Mouse (Mus musculus): ENCODE results near the gene Srek1. TPM values are rescaled to one million over a fixed set of nuclear protein-coding genes. Genes with fewer than 3 reads are reported as not detected.

Gene Srek1
- total and polyA plus RNA-seq, 2 experiments from 2014 or later, result 23.1 to 47.8 TPM

DNA sequence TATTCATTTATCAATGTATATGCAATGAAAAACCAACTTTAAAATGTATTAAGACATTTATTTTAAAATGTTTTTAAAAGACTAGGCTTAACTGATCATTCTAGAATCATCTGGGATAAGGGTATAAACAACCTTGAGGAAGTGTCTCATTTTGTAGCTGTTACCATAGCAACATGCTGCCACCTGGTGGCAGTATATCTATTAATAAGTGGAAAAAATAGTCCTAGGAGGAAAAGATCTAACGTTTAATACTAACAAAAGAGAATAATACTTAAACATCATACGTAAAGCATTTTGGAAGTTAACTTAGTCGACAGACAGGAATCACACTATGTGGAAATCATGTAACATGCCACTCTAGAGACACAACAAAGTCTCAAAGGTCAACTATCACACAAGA, 23.0 kb downstream of the Srek1 start:
- Histone ChIP-seq H3K27me3 (ENCODE audit: insufficient read depth, low read length) (no peaks in the 10 kb centered on the region), H3K9ac (replicated peaks; ENCODE audit: low read length, poor library complexity, severe bottlenecking) (no peak overlapping the region), H3K27ac (ENCODE audit: low read depth, low read length) (no peak overlapping the region), H3K4me1 (ENCODE audit: insufficient read depth, low read length) (no peaks in the 10 kb centered on the region), H3K36me3 (ENCODE audit: insufficient read depth, low read length) (peaks cover 39% of the 10 kb centered on the region), H3K4me3 (ENCODE audit: low read depth, low read length) (no peak overlapping the region), H3K4me2 (ENCODE audit: low read depth, low read length, poor library complexity, severe bottlenecking) (no peak overlapping the region), H3K9me3 (ENCODE audit: low read length) (no peaks in the 10 kb centered on the region)
- no peak for ATAC-seq (ENCODE audit: low FRiP score)
- DNase-seq (ENCODE audit: low spot score), result peak; percentile 81
- TF ChIP-seq CTCF (IDR thresholded peaks at IDR 0.05), result peak; percentile 80
- 39% methylated on average over 3 of the region's 3 CpGs for WGBS

DNA sequence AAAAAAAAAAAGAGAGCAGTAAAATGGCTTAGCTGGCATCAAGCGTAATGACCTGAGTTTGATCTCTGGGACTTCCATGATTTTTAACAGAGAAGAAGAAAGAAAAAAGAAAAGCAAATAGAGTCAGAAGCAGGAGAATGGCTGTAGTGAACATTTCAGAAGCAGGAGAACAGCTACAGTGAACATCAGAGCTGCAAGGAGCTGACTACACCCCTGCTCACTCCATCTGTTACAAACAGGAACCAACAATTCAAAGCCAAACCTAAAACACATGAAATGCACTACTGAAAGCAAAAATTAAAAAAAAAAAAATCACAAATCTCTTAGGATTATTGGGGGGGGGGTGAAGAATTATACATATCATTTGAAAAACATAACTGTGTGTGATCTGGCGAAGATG, 28.7 kb downstream of the Srek1 start:
- no peaks in the 10 kb centered on the region for H3K27me3 ChIP-seq (ENCODE audit: insufficient read depth, low read length)
- ATAC-seq (ENCODE audit: low FRiP score) (no peak), DNase-seq (ENCODE audit: low spot score) (no peak)

DNA sequence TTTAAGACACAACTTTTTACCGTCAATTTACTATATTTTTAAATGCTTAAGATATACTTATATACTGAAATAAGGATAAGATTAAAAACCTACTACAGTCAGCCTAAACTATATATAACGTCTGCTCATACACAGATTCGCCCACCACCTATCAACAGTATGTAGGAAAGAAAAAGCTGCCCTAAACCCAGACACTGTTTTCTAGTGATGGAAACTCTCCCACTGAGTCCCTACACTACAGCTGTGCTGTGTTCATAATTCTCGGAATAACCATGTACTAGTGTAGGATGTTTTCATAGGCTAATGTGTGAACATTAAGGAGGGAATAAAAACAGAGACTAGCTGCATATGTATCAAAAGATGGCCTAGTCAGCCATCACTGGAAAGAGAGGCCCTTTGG, 29.2 kb downstream of the Srek1 start:
- peaks cover 38% of the 10 kb centered on the region for H3K36me3 ChIP-seq (ENCODE audit: insufficient read depth, low read length)
- H3K4me2 ChIP-seq (ENCODE audit: low read depth, low read length, poor library complexity, severe bottlenecking), result no peak overlapping the region
- ATAC-seq (ENCODE audit: low FRiP score), result no peak
- WGBS, result 94% methylated on average over 4 of the region's 4 CpGs
- H3K9me3 ChIP-seq (ENCODE audit: low read length), result no peaks in the 10 kb centered on the region
- no peak overlapping the region for H3K4me3 ChIP-seq (ENCODE audit: low read depth, low read length)
- no peaks in the 10 kb centered on the region for H3K27me3 ChIP-seq (ENCODE audit: insufficient read depth, low read length)
- no peak overlapping the region for H3K9ac ChIP-seq (replicated peaks; ENCODE audit: low read length, poor library complexity, severe bottlenecking)
- TF ChIP-seq CTCF (IDR thresholded peaks at IDR 0.05), result no peak
- H3K4me1 ChIP-seq (ENCODE audit: insufficient read depth, low read length), result no peaks in the 10 kb centered on the region
- no peak overlapping the region for H3K27ac ChIP-seq (ENCODE audit: low read depth, low read length)
- DNase-seq (ENCODE audit: low spot score), result no peak

More for the DNA sequence above, 28.7 kb downstream of the Srek1 start:
- Histone ChIP-seq H3K4me2 (ENCODE audit: low read depth, low read length, poor library complexity, severe bottlenecking) (no peak overlapping the region), H3K9ac (replicated peaks; ENCODE audit: low read length, poor library complexity, severe bottlenecking) (no peak overlapping the region), H3K4me1 (ENCODE audit: insufficient read depth, low read length) (no peaks in the 10 kb centered on the region), H3K36me3 (ENCODE audit: insufficient read depth, low read length) (peaks cover 43% of the 10 kb centered on the region), H3K4me3 (ENCODE audit: low read depth, low read length) (no peak overlapping the region), H3K27ac (ENCODE audit: low read depth, low read length) (no peak overlapping the region), H3K9me3 (ENCODE audit: low read length) (no peaks in the 10 kb centered on the region)
- 96% methylated on average over 2 of the region's 2 CpGs for WGBS
- no peak for TF ChIP-seq CTCF (IDR thresholded peaks at IDR 0.05)

DNA sequence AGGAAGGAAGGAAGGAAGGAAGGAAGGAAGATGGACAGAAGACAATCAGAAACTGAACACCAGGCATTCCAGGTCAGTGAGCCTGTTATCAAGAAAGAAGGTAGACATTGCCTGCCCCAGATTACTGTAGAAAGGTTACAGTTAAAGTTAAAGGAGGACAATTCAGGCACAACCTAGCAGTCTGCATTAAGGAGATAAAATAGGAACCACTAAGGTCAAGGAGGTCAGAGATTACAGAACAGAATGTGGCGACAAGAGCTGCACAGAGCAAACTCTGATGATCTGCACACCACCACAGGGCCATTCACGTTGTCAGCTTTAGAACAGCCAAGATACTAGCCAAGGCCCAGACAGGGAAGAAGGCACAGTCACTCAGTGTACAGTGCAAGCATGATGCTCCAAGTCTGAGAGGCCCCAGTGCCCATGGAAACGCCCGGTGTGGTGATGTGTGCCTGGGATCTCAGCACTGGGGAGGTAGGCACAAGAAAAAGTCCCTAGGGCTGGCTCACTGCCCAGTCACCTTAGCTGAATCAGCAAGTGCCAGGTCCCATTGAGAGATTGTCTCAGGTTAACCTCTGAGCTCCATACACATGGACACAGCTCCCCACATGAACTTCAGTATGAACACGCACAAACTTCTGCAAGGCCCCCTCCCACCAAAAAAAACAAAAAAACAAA, 38.9 kb downstream of the Srek1 start:
- no peak for DNase-seq (ENCODE audit: low spot score)
- H3K4me3 ChIP-seq (ENCODE audit: low read depth, low read length), result no peak overlapping the region
- H3K27ac ChIP-seq (ENCODE audit: low read depth, low read length), result no peak overlapping the region
- ATAC-seq (ENCODE audit: low FRiP score), result 0 out of 2 replicates have a peak, but pooled peaks have one; percentile 38
- H3K4me1 ChIP-seq (ENCODE audit: insufficient read depth, low read length), result no peaks in the 10 kb centered on the region
- WGBS, result 92% methylated on average over 5 of the region's 5 CpGs
- peaks cover 17% of the 10 kb centered on the region for H3K36me3 ChIP-seq (ENCODE audit: insufficient read depth, low read length)
- no peaks in the 10 kb centered on the region for H3K27me3 ChIP-seq (ENCODE audit: insufficient read depth, low read length)
- no peak overlapping the region for H3K9ac ChIP-seq (replicated peaks; ENCODE audit: low read length, poor library complexity, severe bottlenecking)
- H3K9me3 ChIP-seq (ENCODE audit: low read length), result no peaks in the 10 kb centered on the region
- TF ChIP-seq CTCF (IDR thresholded peaks at IDR 0.05), result no peak
- H3K4me2 ChIP-seq (ENCODE audit: low read depth, low read length, poor library complexity, severe bottlenecking), result no peak overlapping the region

- DNase-seq (ENCODE audit: low spot score), result no peak
- Histone ChIP-seq H3K4me3 (ENCODE audit: low read depth, low read length) (no peak overlapping the region), H3K36me3 (ENCODE audit: insufficient read depth, low read length) (no peaks in the 10 kb centered on the region), H3K4me1 (ENCODE audit: insufficient read depth, low read length) (no peaks in the 10 kb centered on the region), H3K27ac (ENCODE audit: low read depth, low read length) (no peak overlapping the region), H3K27me3 (ENCODE audit: insufficient read depth, low read length) (no peaks in the 10 kb centered on the region), H3K4me2 (ENCODE audit: low read depth, low read length, poor library complexity, severe bottlenecking) (no peak overlapping the region), H3K9ac (replicated peaks; ENCODE audit: low read length, poor library complexity, severe bottlenecking) (no peak overlapping the region), H3K9me3 (ENCODE audit: low read length) (no peaks in the 10 kb centered on the region)
- WGBS, result 91% methylated on average over 2 of the region's 2 CpGs
- ATAC-seq (ENCODE audit: low FRiP score), result no peak
- no peak for TF ChIP-seq CTCF (IDR thresholded peaks at IDR 0.05)
These were observed 47.5 kb downstream of the Srek1 start for GRCm38 (mm10) chr13:103726872-103727271.

GRCm38 (mm10) chr13:103711406-103712025, 62.9 kb downstream of the Srek1 start:
- H3K4me3 ChIP-seq (ENCODE audit: low read depth, low read length), result no peak overlapping the region
- no peak for ATAC-seq (ENCODE audit: low FRiP score)
- no peaks in the 10 kb centered on the region for H3K4me1 ChIP-seq (ENCODE audit: insufficient read depth, low read length)
- H3K36me3 ChIP-seq (ENCODE audit: insufficient read depth, low read length), result no peaks in the 10 kb centered on the region
- H3K27me3 ChIP-seq (ENCODE audit: insufficient read depth, low read length), result no peaks in the 10 kb centered on the region
- DNase-seq (ENCODE audit: low spot score), result peak; percentile 40
- H3K9ac ChIP-seq (replicated peaks; ENCODE audit: low read length, poor library complexity, severe bottlenecking), result no peak overlapping the region
- no peaks in the 10 kb centered on the region for H3K9me3 ChIP-seq (ENCODE audit: low read length)
- WGBS, result 44% methylated on average over 11 of the region's 11 CpGs
- TF ChIP-seq CTCF (IDR thresholded peaks at IDR 0.05), result no peak
- no peak overlapping the region for H3K4me2 ChIP-seq (ENCODE audit: low read depth, low read length, poor library complexity, severe bottlenecking)
- 0 out of 2 replicates have a peak overlapping the region, but pooled peaks have one; percentile 12 for H3K27ac ChIP-seq (ENCODE audit: low read depth, low read length)
